Mouse (Mus musculus): ENCODE measurements around the gene Bicral. TPM values are rescaled to one million over a fixed set of nuclear protein-coding genes. Genes with fewer than 3 reads are reported as not detected.

The Bicral gene
- polyA plus RNA-seq, 1 experiment from 2014 or later, result 4.1 TPM

DNA sequence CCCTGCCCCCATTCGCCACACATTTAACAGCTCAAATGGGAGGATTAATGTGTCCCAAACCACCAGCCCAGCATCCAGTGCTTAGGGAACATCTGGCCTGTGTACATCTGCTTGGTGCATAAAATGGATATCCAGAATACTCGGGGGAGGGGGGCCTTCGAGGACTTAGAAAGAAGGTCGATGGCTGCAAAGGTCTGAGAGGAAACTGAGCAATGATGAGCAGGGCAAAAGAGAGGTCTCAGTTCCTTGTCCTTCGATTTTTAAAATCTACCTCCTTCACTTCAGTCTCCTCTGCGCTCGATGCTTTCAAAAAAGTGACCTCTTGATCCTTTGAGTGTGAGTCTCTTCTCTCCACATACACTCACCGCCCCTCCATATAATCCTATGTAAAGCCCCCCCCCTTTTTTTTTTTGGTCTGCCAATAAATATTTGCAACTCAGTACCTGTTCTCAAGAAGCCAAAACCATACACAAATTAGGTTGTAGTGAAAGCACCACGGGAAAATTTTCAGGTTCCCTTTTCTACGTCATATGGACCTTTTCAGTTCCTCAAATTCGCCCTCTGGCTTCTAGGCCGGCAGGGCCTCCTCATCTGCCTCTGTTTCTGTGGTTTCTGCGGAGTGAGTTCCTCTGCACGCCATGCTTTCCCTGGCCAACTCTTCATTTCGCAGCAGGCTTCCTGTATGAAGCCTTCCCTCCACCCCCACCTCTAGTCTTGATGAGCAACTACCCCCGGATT is 107.1 kb downstream of the Bicral start:
- Histone ChIP-seq H3K27ac (ENCODE audit: low read depth, low read length) (peak overlapping the region; percentile 74), H3K4me3 (ENCODE audit: low read depth, low read length) (peak overlapping the region; percentile 67), H3K9ac (ENCODE audit: low read depth, low read length) (peak overlapping the region; percentile 77), H3K36me3 (ENCODE audit: control insufficient read depth, insufficient read depth, low read length) (no peaks in the 10 kb centered on the region), H3K27me3 (ENCODE audit: control insufficient read depth, insufficient read depth, low read length) (no peaks in the 10 kb centered on the region), H3K4me1 (ENCODE audit: control insufficient read depth, insufficient read depth, low read length) (peaks cover 7% of the 10 kb centered on the region), H3K9me3 (replicated peaks; ENCODE audit: control insufficient read depth, low read length) (no peaks in the 10 kb centered on the region; the same call in 1 of the 2 replicates), H3K4me2 (peak overlapping the region; percentile 75)
- ATAC-seq (replicated peaks; ENCODE audit: insufficient number of reproducible peaks, low FRiP score, low TSS enrichment), result no peak; the same call in 1 of the 2 replicates
- WGBS (ENCODE audit: insufficient replicate concordance), result 30% methylated on average over 16 of the region's 16 CpGs

DNA sequence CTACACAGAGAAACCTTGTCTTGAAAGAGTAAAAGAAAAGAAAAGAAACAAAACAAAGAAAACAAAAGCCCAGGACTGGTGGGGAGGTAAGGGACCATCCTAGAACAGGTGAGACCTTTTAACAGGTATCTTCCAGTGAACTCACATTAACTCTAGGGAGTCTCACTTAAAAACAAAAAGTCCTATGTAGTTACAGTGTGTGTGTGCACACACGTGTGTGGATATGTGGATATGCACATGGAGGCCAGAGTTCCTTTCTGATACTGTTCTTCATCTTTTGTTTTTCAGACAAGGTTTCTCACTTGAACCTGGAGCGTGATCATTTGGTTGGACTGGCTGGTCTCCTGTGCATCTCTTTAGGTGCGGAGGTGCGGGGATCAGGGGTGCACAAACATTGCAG is 107.7 kb downstream of the Bicral start:
- WGBS (ENCODE audit: insufficient replicate concordance), result 89% methylated on average over 4 of the region's 4 CpGs
- Histone ChIP-seq H3K27me3 (ENCODE audit: control insufficient read depth, insufficient read depth, low read length) (no peaks in the 10 kb centered on the region), H3K27ac (ENCODE audit: low read depth, low read length) (no peak overlapping the region), H3K4me3 (ENCODE audit: low read depth, low read length) (no peak overlapping the region; the same call in 1 of the 2 replicates), H3K36me3 (ENCODE audit: control insufficient read depth, insufficient read depth, low read length) (no peaks in the 10 kb centered on the region), H3K4me2 (peak overlapping the region; percentile 75), H3K9me3 (replicated peaks; ENCODE audit: control insufficient read depth, low read length) (no peaks in the 10 kb centered on the region; the same call in 1 of the 2 replicates), H3K9ac (ENCODE audit: low read depth, low read length) (peak overlapping the region; percentile 77; the same call in 1 of the 2 replicates), H3K4me1 (ENCODE audit: control insufficient read depth, insufficient read depth, low read length) (peaks cover 7% of the 10 kb centered on the region)
- ATAC-seq (replicated peaks; ENCODE audit: insufficient number of reproducible peaks, low FRiP score, low TSS enrichment), result no peak

DNA sequence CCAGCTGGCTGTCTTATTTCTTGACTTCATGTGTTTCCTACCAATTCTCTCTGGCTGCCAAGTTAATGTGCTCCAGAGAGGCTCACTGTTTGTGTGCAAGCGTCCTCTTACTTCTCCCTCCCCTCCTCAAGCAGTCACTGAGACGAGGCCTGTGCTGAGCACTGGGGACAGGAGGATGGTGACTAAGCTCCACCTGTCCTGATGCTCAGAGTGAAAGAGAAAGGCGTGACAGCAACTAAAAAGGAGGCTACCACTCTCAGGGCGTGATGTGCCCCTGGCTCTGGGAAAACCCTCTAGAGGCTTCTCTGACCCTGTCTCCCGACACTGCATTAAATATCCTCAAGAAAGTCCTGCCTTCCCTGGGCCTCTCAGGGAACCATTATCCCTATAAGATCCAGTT is 109.0 kb downstream of the Bicral start:
- ATAC-seq (replicated peaks; ENCODE audit: insufficient number of reproducible peaks, low FRiP score, low TSS enrichment), result no peak
- 85% methylated on average over 5 of the region's 5 CpGs for WGBS (ENCODE audit: insufficient replicate concordance)
- peaks cover 7% of the 10 kb centered on the region for H3K4me1 ChIP-seq (ENCODE audit: control insufficient read depth, insufficient read depth, low read length)

More for the DNA sequence above, 109.0 kb downstream of the Bicral start:
- Histone ChIP-seq H3K4me2 (no peak overlapping the region), H3K9me3 (replicated peaks; ENCODE audit: control insufficient read depth, low read length) (no peaks in the 10 kb centered on the region), H3K27me3 (ENCODE audit: control insufficient read depth, insufficient read depth, low read length) (no peaks in the 10 kb centered on the region), H3K27ac (ENCODE audit: low read depth, low read length) (no peak overlapping the region), H3K9ac (ENCODE audit: low read depth, low read length) (no peak overlapping the region), H3K4me3 (ENCODE audit: low read depth, low read length) (no peak overlapping the region), H3K36me3 (ENCODE audit: control insufficient read depth, insufficient read depth, low read length) (no peaks in the 10 kb centered on the region; the same call in 1 of the 2 replicates)

Other genes starting within 250 kb of the Bicral start
- 18.8 and 22.8 TPM in 2 replicates for gene Ptk7, start 229.0 kb downstream of the Bicral start, polyA plus RNA-seq (2014; fragmentation: Nextera tagmentation; extraction: Ambion mirVana)
- 16.5 and 18.0 TPM in 2 replicates for gene Klc4, start 212.5 kb downstream of the Bicral start, polyA plus RNA-seq (2014; fragmentation: Nextera tagmentation; extraction: Ambion mirVana)
- 110 and 119 TPM in 2 replicates for gene Mrpl2, start 212.3 kb downstream of the Bicral start, polyA plus RNA-seq (2014; fragmentation: Nextera tagmentation; extraction: Ambion mirVana)
- 33.6 and 36.2 TPM in 2 replicates for gene Cul7, start 208.1 kb downstream of the Bicral start, polyA plus RNA-seq (2014; fragmentation: Nextera tagmentation; extraction: Ambion mirVana)
- 37.0 and 40.8 TPM in 2 replicates for gene Rrp36, start 184.1 kb downstream of the Bicral start, polyA plus RNA-seq (2014; fragmentation: Nextera tagmentation; extraction: Ambion mirVana)
- gene Mea1, start 179.7 kb downstream of the Bicral start, polyA plus RNA-seq (2014; fragmentation: Nextera tagmentation; extraction: Ambion mirVana), result 142 and 154 TPM in 2 replicates
- 117 and 143 TPM in 2 replicates for gene Klhdc3, start 177.6 kb downstream of the Bicral start, polyA plus RNA-seq (2014; fragmentation: Nextera tagmentation; extraction: Ambion mirVana)
- gene Ppp2r5d, start 153.4 kb downstream of the Bicral start, polyA plus RNA-seq (2014; fragmentation: Nextera tagmentation; extraction: Ambion mirVana), result 52.5 and 63.6 TPM in 2 replicates
- gene Pex6, start 147.0 kb downstream of the Bicral start, polyA plus RNA-seq (2014; fragmentation: Nextera tagmentation; extraction: Ambion mirVana), result 9.0 and 9.7 TPM in 2 replicates
- 0.61 and 1.0 TPM in 2 replicates for gene Gnmt, start 129.3 kb downstream of the Bicral start, polyA plus RNA-seq (2014; fragmentation: Nextera tagmentation; extraction: Ambion mirVana)
- 46.5 and 51.9 TPM in 2 replicates for gene Cnpy3, start 106.3 kb downstream of the Bicral start, polyA plus RNA-seq (2014; fragmentation: Nextera tagmentation; extraction: Ambion mirVana)
- gene Ptcra, start 94.8 kb downstream of the Bicral start, polyA plus RNA-seq (2014; fragmentation: Nextera tagmentation; extraction: Ambion mirVana), result 0.24 and 0.34 TPM in 2 replicates
- 43.9 and 45.3 TPM in 2 replicates for gene 2310039H08Rik, start 85.8 kb downstream of the Bicral start, polyA plus RNA-seq (2014; fragmentation: Nextera tagmentation; extraction: Ambion mirVana)
- gene Rpl7l1, start 75.8 kb downstream of the Bicral start, polyA plus RNA-seq (2014; fragmentation: Nextera tagmentation; extraction: Ambion mirVana), result 115 and 116 TPM in 2 replicates
- gene Tbcc, start 32.2 kb upstream of the Bicral start, polyA plus RNA-seq (2014; fragmentation: Nextera tagmentation; extraction: Ambion mirVana), result 53.4 and 54.1 TPM in 2 replicates
- not detected in 2 replicates for gene Prph2, start 52.0 kb upstream of the Bicral start, polyA plus RNA-seq (2014; fragmentation: Nextera tagmentation; extraction: Ambion mirVana)
- 17.9 and 18.2 TPM in 2 replicates for gene Ubr2, start 152.1 kb upstream of the Bicral start, polyA plus RNA-seq (2014; fragmentation: Nextera tagmentation; extraction: Ambion mirVana)